Mouse (Mus musculus): Measurements from ENCODE around the gene Dapp1. TPM values are rescaled to one million over a fixed set of nuclear protein-coding genes. Genes with fewer than 3 reads are reported as not detected.
"Not testable (repeated sequence)": the region's sequence is repeated elsewhere in the genome, so short reads cannot be mapped to it uniquely, and the experiment has no call there.

The Dapp1 gene
- polyA plus RNA-seq, 1 experiment from 2014 or later: 7.3 TPM

GRCm38 (mm10) chr3:137952225-137952913 is 29.0 kb downstream of the Dapp1 start:
- Histone ChIP-seq H3K27me3 (no peaks in the 10 kb centered on the region), H3K36me3 (no peaks in the 10 kb centered on the region), H3K4me1 (peaks cover 28% of the 10 kb centered on the region), H3K9ac (no peak overlapping the region), H3K4me3 (no peak overlapping the region), H3K9me3 (no peaks in the 10 kb centered on the region), H3K27ac (peak overlapping the region; percentile 45), H3K4me2 (peak overlapping the region; percentile 21; the same call in 1 of the 2 replicates)
- WGBS: 12% methylated on average over 4 of the region's 4 CpGs
- peak; percentile 56; the same call in 1 of the 2 replicates for ATAC-seq (ENCODE audit: borderline replicate concordance, extremely low read depth, low FRiP score, low TSS enrichment)

- no peaks in the 10 kb centered on the region for H3K27me3 ChIP-seq
- H3K9ac ChIP-seq: no peak overlapping the region
- no peaks in the 10 kb centered on the region for H3K9me3 ChIP-seq
- 22% methylated on average over 7 of the region's 7 CpGs for WGBS
- ATAC-seq (ENCODE audit: borderline replicate concordance, extremely low read depth, low FRiP score, low TSS enrichment): no peak
- H3K27ac ChIP-seq: peak overlapping the region; percentile 45
- H3K36me3 ChIP-seq: no peaks in the 10 kb centered on the region
- peaks cover 28% of the 10 kb centered on the region for H3K4me1 ChIP-seq
- H3K4me2 ChIP-seq: no peak overlapping the region
- no peak overlapping the region for H3K4me3 ChIP-seq
Observed at GRCm38 (mm10) chr3:137951819-137952218, 29.5 kb downstream of the Dapp1 start.

GRCm38 (mm10) chr3:137951302-137951701 is 30.0 kb downstream of the Dapp1 start:
- 74% methylated on average over 3 of the region's 3 CpGs for WGBS
- H3K27me3 ChIP-seq; H3K9me3 ChIP-seq; H3K4me2 ChIP-seq; H3K4me3 ChIP-seq; H3K9ac ChIP-seq; H3K27ac ChIP-seq; ATAC-seq (ENCODE audit: borderline replicate concordance, extremely low read depth, low FRiP score, low TSS enrichment); H3K36me3 ChIP-seq: not testable (repeated sequence)
- H3K4me1 ChIP-seq: peaks cover 28% of the 10 kb centered on the region

- no peak overlapping the region for H3K4me3 ChIP-seq
- no peak overlapping the region for H3K9ac ChIP-seq
- H3K27me3 ChIP-seq: no peaks in the 10 kb centered on the region
- H3K4me1 ChIP-seq: peaks cover 22% of the 10 kb centered on the region
- H3K4me2 ChIP-seq: no peak overlapping the region
- H3K9me3 ChIP-seq: no peaks in the 10 kb centered on the region
- WGBS: 80% methylated on average over 10 of the region's 10 CpGs
- no peaks in the 10 kb centered on the region for H3K36me3 ChIP-seq
- no peak overlapping the region for H3K27ac ChIP-seq
- no peak for ATAC-seq (ENCODE audit: borderline replicate concordance, extremely low read depth, low FRiP score, low TSS enrichment)
Observed at GRCm38 (mm10) chr3:137950191-137950885, 31.0 kb downstream of the Dapp1 start.

GRCm38 (mm10) chr3:137947525-137947924 is 33.8 kb downstream of the Dapp1 start:
- Histone ChIP-seq H3K9ac (no peak overlapping the region), H3K36me3 (no peaks in the 10 kb centered on the region), H3K4me2 (no peak overlapping the region), H3K27me3 (no peaks in the 10 kb centered on the region), H3K27ac (no peak overlapping the region), H3K9me3 (no peaks in the 10 kb centered on the region), H3K4me3 (no peak overlapping the region), H3K4me1 (peaks cover 10% of the 10 kb centered on the region)
- WGBS: 61% methylated on average over 4 of the region's 4 CpGs
- ATAC-seq (ENCODE audit: borderline replicate concordance, extremely low read depth, low FRiP score, low TSS enrichment): no peak

GRCm38 (mm10) chr3:137946827-137947226 is 34.5 kb downstream of the Dapp1 start:
- no peak for ATAC-seq (ENCODE audit: borderline replicate concordance, extremely low read depth, low FRiP score, low TSS enrichment)

GRCm38 (mm10) chr3:137943737-137944154 is 37.6 kb downstream of the Dapp1 start:
- ATAC-seq (ENCODE audit: borderline replicate concordance, extremely low read depth, low FRiP score, low TSS enrichment): no peak
- H3K4me1 ChIP-seq: peaks cover 4% of the 10 kb centered on the region; the same call in 1 of the 2 replicates
- no peak overlapping the region for H3K9ac ChIP-seq
- no peaks in the 10 kb centered on the region for H3K27me3 ChIP-seq
- no peaks in the 10 kb centered on the region for H3K9me3 ChIP-seq
- no peaks in the 10 kb centered on the region for H3K36me3 ChIP-seq
- H3K4me2 ChIP-seq: no peak overlapping the region
- 71% methylated on average over 6 of the region's 6 CpGs for WGBS
- no peak overlapping the region for H3K4me3 ChIP-seq
- H3K27ac ChIP-seq: no peak overlapping the region

More at GRCm38 (mm10) chr3:137946827-137947226, 34.5 kb downstream of the Dapp1 start:
- H3K27ac ChIP-seq: no peak overlapping the region
- no peaks in the 10 kb centered on the region for H3K9me3 ChIP-seq
- H3K36me3 ChIP-seq: no peaks in the 10 kb centered on the region
- 85% methylated on average over 3 of the region's 3 CpGs for WGBS
- no peak overlapping the region for H3K4me3 ChIP-seq
- H3K4me1 ChIP-seq: peaks cover 3% of the 10 kb centered on the region
- no peak overlapping the region for H3K9ac ChIP-seq
- no peak overlapping the region for H3K4me2 ChIP-seq
- H3K27me3 ChIP-seq: no peaks in the 10 kb centered on the region

- ATAC-seq (ENCODE audit: borderline replicate concordance, extremely low read depth, low FRiP score, low TSS enrichment): no peak
- Histone ChIP-seq H3K9ac (no peak overlapping the region), H3K36me3 (no peaks in the 10 kb centered on the region), H3K9me3 (no peaks in the 10 kb centered on the region), H3K4me1 (peaks cover 4% of the 10 kb centered on the region; the same call in 1 of the 2 replicates), H3K4me3 (no peak overlapping the region), H3K27me3 (no peaks in the 10 kb centered on the region), H3K4me2 (no peak overlapping the region), H3K27ac (no peak overlapping the region)
- WGBS: 83% methylated on average over 12 of the region's 12 CpGs
Observed at GRCm38 (mm10) chr3:137942098-137942622, 39.2 kb downstream of the Dapp1 start.

- H3K27ac ChIP-seq: no peak overlapping the region
- ATAC-seq (ENCODE audit: borderline replicate concordance, extremely low read depth, low FRiP score, low TSS enrichment): no peak
- no peaks in the 10 kb centered on the region for H3K9me3 ChIP-seq
- H3K4me1 ChIP-seq: peaks cover 8% of the 10 kb centered on the region
- H3K27me3 ChIP-seq: no peaks in the 10 kb centered on the region
- H3K36me3 ChIP-seq: no peaks in the 10 kb centered on the region
- H3K9ac ChIP-seq: no peak overlapping the region
- no peak overlapping the region for H3K4me2 ChIP-seq
- no peak overlapping the region for H3K4me3 ChIP-seq
Observed at GRCm38 (mm10) chr3:137941555-137941954, 39.8 kb downstream of the Dapp1 start.

GRCm38 (mm10) chr3:137940757-137941156 is 40.6 kb downstream of the Dapp1 start:
- ATAC-seq (ENCODE audit: borderline replicate concordance, extremely low read depth, low FRiP score, low TSS enrichment): peak; percentile 52; the same call in 1 of the 2 replicates
- Histone ChIP-seq H3K9ac (no peak overlapping the region), H3K4me1 (peaks cover 16% of the 10 kb centered on the region), H3K36me3 (no peaks in the 10 kb centered on the region), H3K27me3 (no peaks in the 10 kb centered on the region), H3K27ac (no peak overlapping the region), H3K9me3 (no peaks in the 10 kb centered on the region), H3K4me3 (no peak overlapping the region), H3K4me2 (no peak overlapping the region)
- 44% methylated on average over 4 of the region's 4 CpGs for WGBS

GRCm38 (mm10) chr3:137938608-137939007 is 42.7 kb downstream of the Dapp1 start:
- no peaks in the 10 kb centered on the region for H3K9me3 ChIP-seq
- H3K4me2 ChIP-seq: peak overlapping the region; percentile 38
- peaks cover 16% of the 10 kb centered on the region for H3K4me1 ChIP-seq
- 43% methylated on average over 6 of the region's 6 CpGs for WGBS
- no peaks in the 10 kb centered on the region for H3K27me3 ChIP-seq
- H3K27ac ChIP-seq: no peak overlapping the region
- ATAC-seq (ENCODE audit: borderline replicate concordance, extremely low read depth, low FRiP score, low TSS enrichment): peak; percentile 65
- peak overlapping the region; percentile 22 for H3K4me3 ChIP-seq
- no peaks in the 10 kb centered on the region for H3K36me3 ChIP-seq
- H3K9ac ChIP-seq: no peak overlapping the region

- ATAC-seq (ENCODE audit: borderline replicate concordance, extremely low read depth, low FRiP score, low TSS enrichment): no peak
- no peak overlapping the region for H3K27ac ChIP-seq
- 14% methylated on average over 6 of the region's 6 CpGs for WGBS
Observed at GRCm38 (mm10) chr3:137936541-137936940, 44.8 kb downstream of the Dapp1 start.

More at GRCm38 (mm10) chr3:137936541-137936940, 44.8 kb downstream of the Dapp1 start:
- Histone ChIP-seq H3K9me3 (no peaks in the 10 kb centered on the region), H3K9ac (no peak overlapping the region), H3K36me3 (no peaks in the 10 kb centered on the region; the same call in 1 of the 2 replicates), H3K4me3 (no peak overlapping the region), H3K4me1 (peaks cover 16% of the 10 kb centered on the region), H3K27me3 (no peaks in the 10 kb centered on the region), H3K4me2 (no peak overlapping the region)
